Mouse (Mus musculus): ENCODE data around the gene Myo19. TPM values are rescaled to one million over a fixed set of nuclear protein-coding genes. Genes with fewer than 3 reads are reported as not detected.
A peak's percentile ranks its signal among the peaks of the same experiment; 100 is the strongest.

The Myo19 gene
- 5.2 and 5.7 TPM in 2 replicates for polyA plus RNA-seq (2014; fragmentation: Nextera tagmentation; extraction: Ambion mirVana)

- Histone ChIP-seq H3K9ac (ENCODE audit: low read length) (peak within 1 kb of the TSS; percentile 92), H3K4me2 (ENCODE audit: low read length) (peak within 1 kb of the TSS; percentile 87), H3K27me3 (replicated peaks; ENCODE audit: control insufficient read depth, insufficient read depth, low read length) (no peaks in the 10 kb centered on the region), H3K4me3 (ENCODE audit: low read depth, low read length) (peak within 1 kb of the TSS; percentile 88), H3K27ac (ENCODE audit: low read depth, low read length) (peak within 1 kb of the TSS; percentile 83), H3K9me3 (replicated peaks; ENCODE audit: control insufficient read depth, low read length) (no peaks in the 10 kb centered on the region), H3K36me3 (ENCODE audit: control insufficient read depth, insufficient read depth, low read length) (peaks cover 15% of the 10 kb centered on the region), H3K4me1 (ENCODE audit: control insufficient read depth, insufficient read depth, low read length) (peaks cover 7% of the 10 kb centered on the region)
- ATAC-seq (peak; percentile 97), DNase-seq (ENCODE audit: low spot score) (peak; percentile 88)
- under 1% methylated on average over 63 of the region's 81 CpGs for WGBS
Observed at GRCm38 (mm10) chr11:84879772-84880464, at the start of gene Myo19, which contains the start of gene Pigw. Gene Myo19 (plus strand): TSS chr11:84880148. Gene Pigw (minus strand): TSS chr11:84880285.

- no peak for ATAC-seq
- Histone ChIP-seq H3K9ac (ENCODE audit: low read length) (no peak overlapping the region), H3K9me3 (replicated peaks; ENCODE audit: control insufficient read depth, low read length) (no peaks in the 10 kb centered on the region), H3K4me3 (ENCODE audit: low read depth, low read length) (no peak overlapping the region), H3K4me1 (ENCODE audit: control insufficient read depth, insufficient read depth, low read length) (no peaks in the 10 kb centered on the region), H3K27me3 (replicated peaks; ENCODE audit: control insufficient read depth, insufficient read depth, low read length) (no peaks in the 10 kb centered on the region), H3K27ac (ENCODE audit: low read depth, low read length) (no peak overlapping the region), H3K36me3 (ENCODE audit: control insufficient read depth, insufficient read depth, low read length) (peaks cover 68% of the 10 kb centered on the region), H3K4me2 (ENCODE audit: low read length) (no peak overlapping the region)
- DNase-seq (ENCODE audit: low spot score): no peak
- WGBS: 93% methylated on average over 2 of the region's 2 CpGs
Observed at GRCm38 (mm10) chr11:84839330-84839729, 40.6 kb upstream of the Myo19 start.

GRCm38 (mm10) chr11:84846741-84847474 lies 33.0 kb upstream of the Myo19 start:
- 95% methylated on average over 15 of the region's 15 CpGs for WGBS
- no peak overlapping the region for H3K4me2 ChIP-seq (ENCODE audit: low read length)
- no peak overlapping the region for H3K4me3 ChIP-seq (ENCODE audit: low read depth, low read length)
- H3K4me1 ChIP-seq (ENCODE audit: control insufficient read depth, insufficient read depth, low read length): no peaks in the 10 kb centered on the region
- no peak overlapping the region for H3K9ac ChIP-seq (ENCODE audit: low read length)
- no peak for DNase-seq (ENCODE audit: low spot score)
- ATAC-seq: no peak
- no peaks in the 10 kb centered on the region for H3K9me3 ChIP-seq (replicated peaks; ENCODE audit: control insufficient read depth, low read length)
- H3K27me3 ChIP-seq (replicated peaks; ENCODE audit: control insufficient read depth, insufficient read depth, low read length): no peaks in the 10 kb centered on the region
- H3K27ac ChIP-seq (ENCODE audit: low read depth, low read length): no peak overlapping the region
- H3K36me3 ChIP-seq (ENCODE audit: control insufficient read depth, insufficient read depth, low read length): peaks cover 41% of the 10 kb centered on the region

- ATAC-seq (no peak), DNase-seq (ENCODE audit: low spot score) (no peak)
- Histone ChIP-seq H3K4me1 (ENCODE audit: control insufficient read depth, insufficient read depth, low read length) (no peaks in the 10 kb centered on the region), H3K4me2 (ENCODE audit: low read length) (no peak overlapping the region), H3K4me3 (ENCODE audit: low read depth, low read length) (no peak overlapping the region), H3K27ac (ENCODE audit: low read depth, low read length) (no peak overlapping the region), H3K27me3 (replicated peaks; ENCODE audit: control insufficient read depth, insufficient read depth, low read length) (no peaks in the 10 kb centered on the region), H3K36me3 (ENCODE audit: control insufficient read depth, insufficient read depth, low read length) (peaks cover 41% of the 10 kb centered on the region), H3K9me3 (replicated peaks; ENCODE audit: control insufficient read depth, low read length) (no peaks in the 10 kb centered on the region), H3K9ac (ENCODE audit: low read length) (no peak overlapping the region)
- WGBS: 85% methylated on average over 7 of the region's 7 CpGs
Observed at GRCm38 (mm10) chr11:84847475-84848090, 32.4 kb upstream of the Myo19 start.

- Histone ChIP-seq H3K4me2 (ENCODE audit: low read length) (no peak overlapping the region), H3K27me3 (replicated peaks; ENCODE audit: control insufficient read depth, insufficient read depth, low read length) (no peaks in the 10 kb centered on the region), H3K9ac (ENCODE audit: low read length) (no peak overlapping the region), H3K4me3 (ENCODE audit: low read depth, low read length) (no peak overlapping the region), H3K36me3 (ENCODE audit: control insufficient read depth, insufficient read depth, low read length) (peaks cover 63% of the 10 kb centered on the region), H3K27ac (ENCODE audit: low read depth, low read length) (no peak overlapping the region), H3K9me3 (replicated peaks; ENCODE audit: control insufficient read depth, low read length) (no peaks in the 10 kb centered on the region), H3K4me1 (ENCODE audit: control insufficient read depth, insufficient read depth, low read length) (no peaks in the 10 kb centered on the region)
- no peak for ATAC-seq
- DNase-seq (ENCODE audit: low spot score): no peak
- 95% methylated on average over 6 of the region's 6 CpGs for WGBS
Observed at GRCm38 (mm10) chr11:84855285-84855684, 24.7 kb upstream of the Myo19 start.

GRCm38 (mm10) chr11:84865268-84865667 lies 14.7 kb upstream of the Myo19 start:
- Histone ChIP-seq H3K9me3 (replicated peaks; ENCODE audit: control insufficient read depth, low read length) (no peaks in the 10 kb centered on the region), H3K36me3 (ENCODE audit: control insufficient read depth, insufficient read depth, low read length) (peaks cover 11% of the 10 kb centered on the region), H3K4me3 (ENCODE audit: low read depth, low read length) (no peak overlapping the region), H3K27me3 (replicated peaks; ENCODE audit: control insufficient read depth, insufficient read depth, low read length) (no peaks in the 10 kb centered on the region), H3K27ac (ENCODE audit: low read depth, low read length) (no peak overlapping the region), H3K4me1 (ENCODE audit: control insufficient read depth, insufficient read depth, low read length) (peaks cover 11% of the 10 kb centered on the region), H3K9ac (ENCODE audit: low read length) (no peak overlapping the region), H3K4me2 (ENCODE audit: low read length) (no peak overlapping the region)
- ATAC-seq (no peak), DNase-seq (ENCODE audit: low spot score) (no peak)
- 83% methylated on average over 2 of the region's 2 CpGs for WGBS

- Histone ChIP-seq H3K4me2 (ENCODE audit: low read length) (no peak overlapping the region), H3K4me3 (ENCODE audit: low read depth, low read length) (no peak overlapping the region), H3K27ac (ENCODE audit: low read depth, low read length) (no peak overlapping the region), H3K9ac (ENCODE audit: low read length) (no peak overlapping the region), H3K27me3 (replicated peaks; ENCODE audit: control insufficient read depth, insufficient read depth, low read length) (no peaks in the 10 kb centered on the region), H3K9me3 (replicated peaks; ENCODE audit: control insufficient read depth, low read length) (no peaks in the 10 kb centered on the region), H3K4me1 (ENCODE audit: control insufficient read depth, insufficient read depth, low read length) (peaks cover 11% of the 10 kb centered on the region), H3K36me3 (ENCODE audit: control insufficient read depth, insufficient read depth, low read length) (peaks cover 3% of the 10 kb centered on the region)
- ATAC-seq: no peak
- WGBS: 86% methylated on average over 2 of the region's 2 CpGs
- no peak for DNase-seq (ENCODE audit: low spot score)
Observed at GRCm38 (mm10) chr11:84867586-84867985, 12.4 kb upstream of the Myo19 start.

GRCm38 (mm10) chr11:84868786-84869259 lies 11.1 kb upstream of the Myo19 start:
- DNase-seq (ENCODE audit: low spot score): no peak

More at GRCm38 (mm10) chr11:84868786-84869259, 11.1 kb upstream of the Myo19 start:
- H3K4me3 ChIP-seq (ENCODE audit: low read depth, low read length): peak overlapping the region; percentile 89
- H3K9ac ChIP-seq (ENCODE audit: low read length): peak overlapping the region; percentile 92
- H3K27ac ChIP-seq (ENCODE audit: low read depth, low read length): no peak overlapping the region; the same call in 1 of the 2 replicates
- ATAC-seq: no peak
- WGBS: 20% methylated on average over 7 of the region's 7 CpGs
- no peaks in the 10 kb centered on the region for H3K27me3 ChIP-seq (replicated peaks; ENCODE audit: control insufficient read depth, insufficient read depth, low read length)
- H3K9me3 ChIP-seq (replicated peaks; ENCODE audit: control insufficient read depth, low read length): no peaks in the 10 kb centered on the region
- H3K36me3 ChIP-seq (ENCODE audit: control insufficient read depth, insufficient read depth, low read length): no peaks in the 10 kb centered on the region; the same call in 1 of the 2 replicates
- H3K4me1 ChIP-seq (ENCODE audit: control insufficient read depth, insufficient read depth, low read length): peaks cover 11% of the 10 kb centered on the region
- peak overlapping the region; percentile 72 for H3K4me2 ChIP-seq (ENCODE audit: low read length)
